Mouse (Mus musculus) brown adipose tissue, adult 24 weeks (tissue): ENCODE results near the gene Tspan4. TPM values are rescaled to one million over a fixed set of nuclear protein-coding genes. Genes with fewer than 3 reads are reported as not detected.

Source experiments
- H3K27ac ChIP-seq: fragments of 200-500 bp; replicated peaks from 2 replicates; pipeline ENCODE4 v1.5.1; 2012; ENCODE audit warnings: low read depth, mild to moderate bottlenecking, low read length
- H3K4me1 ChIP-seq: fragments of 200-500 bp; 2 replicates; pipeline ENCODE4 v1.6.1; 2012; ENCODE audit warnings: low read length, mixed read lengths; ENCODE audit not compliant: control insufficient read depth, insufficient read depth, insufficient read length
- H3K4me3 ChIP-seq: fragments of 200-500 bp; 2 replicates; pipeline ENCODE4 v1.5.1; 2012; ENCODE audit warnings: low read depth, mild to moderate bottlenecking, low read length, moderate library complexity; ENCODE audit not compliant: insufficient read depth
- polyA plus RNA-seq: library from polyadenylated mRNA; stranded (reverse); fragments of >200 nt; gene quantifications from 2 replicates; pipeline ENCODE4 v1.2.4, GENCODE M21; 2012; ENCODE audit not compliant: missing spikeins, insufficient read depth, insufficient read length

The Tspan4 gene
- polyA plus RNA-seq, 1 experiment = 39.6 TPM

GRCm38 (mm10) chr7:141518296-141518695, 43.3 kb downstream of the Tspan4 start:
- peak overlapping the region; percentile 82 for H3K27ac ChIP-seq
- H3K4me1 ChIP-seq = peaks cover 17% of the 10 kb centered on the region
- H3K4me3 ChIP-seq = no peak overlapping the region

GRCm38 (mm10) chr7:141518926-141519325, 43.9 kb downstream of the Tspan4 start:
- H3K27ac ChIP-seq = peak overlapping the region; percentile 48; the same call in 1 of the 2 replicates
- no peak overlapping the region for H3K4me3 ChIP-seq
- H3K4me1 ChIP-seq = peaks cover 17% of the 10 kb centered on the region

- no peak overlapping the region for H3K27ac ChIP-seq
- peaks cover 17% of the 10 kb centered on the region for H3K4me1 ChIP-seq
- H3K4me3 ChIP-seq = no peak overlapping the region
Measured at GRCm38 (mm10) chr7:141519795-141520194, 44.8 kb downstream of the Tspan4 start.

- Histone ChIP-seq H3K4me3 (no peak overlapping the region), H3K4me1 (peaks cover 10% of the 10 kb centered on the region), H3K27ac (no peak overlapping the region)
Measured at GRCm38 (mm10) chr7:141523007-141523406, 48.0 kb downstream of the Tspan4 start.

GRCm38 (mm10) chr7:141524271-141524670, 49.2 kb downstream of the Tspan4 start:
- Histone ChIP-seq H3K27ac (no peak overlapping the region), H3K4me3 (no peak overlapping the region), H3K4me1 (no peaks in the 10 kb centered on the region)

GRCm38 (mm10) chr7:141524760-141525579, 49.9 kb downstream of the Tspan4 start:
- H3K4me1 ChIP-seq = no peaks in the 10 kb centered on the region
- no peak overlapping the region for H3K4me3 ChIP-seq
- no peak overlapping the region for H3K27ac ChIP-seq

GRCm38 (mm10) chr7:141525580-141525925, 50.5 kb downstream of the Tspan4 start:
- H3K4me1 ChIP-seq = no peaks in the 10 kb centered on the region
- no peak overlapping the region for H3K27ac ChIP-seq

GRCm38 (mm10) chr7:141535570-141535969, 60.5 kb downstream of the Tspan4 start:
- H3K4me1 ChIP-seq = peaks cover 7% of the 10 kb centered on the region; the same call in 1 of the 2 replicates
- no peak overlapping the region for H3K27ac ChIP-seq
- no peak overlapping the region for H3K4me3 ChIP-seq

More at GRCm38 (mm10) chr7:141525580-141525925, 50.5 kb downstream of the Tspan4 start:
- no peak overlapping the region for H3K4me3 ChIP-seq

GRCm38 (mm10) chr7:141538852-141539555, 64.0 kb downstream of the Tspan4 start:
- peak overlapping the region; percentile 73 for H3K4me3 ChIP-seq
- peaks cover 7% of the 10 kb centered on the region; the same call in 1 of the 2 replicates for H3K4me1 ChIP-seq
- H3K27ac ChIP-seq = peak overlapping the region; percentile 83

GRCm38 (mm10) chr7:141539556-141540311, 64.7 kb downstream of the Tspan4 start, which contains the start of gene Chid1:
Gene Chid1 (minus strand): TSS chr7:141539857.
- peak within 1 kb of the TSS; percentile 86 for H3K27ac ChIP-seq
- peaks cover 7% of the 10 kb centered on the region; the same call in 1 of the 2 replicates for H3K4me1 ChIP-seq
- peak within 1 kb of the TSS; percentile 73 for H3K4me3 ChIP-seq

- H3K27ac ChIP-seq = peak overlapping the region; percentile 86
- peak overlapping the region; percentile 60 for H3K4me3 ChIP-seq
Measured at GRCm38 (mm10) chr7:141540312-141541081, 65.5 kb downstream of the Tspan4 start.

GRCm38 (mm10) chr7:141541681-141542080, 66.6 kb downstream of the Tspan4 start:
- peaks cover 7% of the 10 kb centered on the region; the same call in 1 of the 2 replicates for H3K4me1 ChIP-seq
- H3K4me3 ChIP-seq = no peak overlapping the region
- no peak overlapping the region for H3K27ac ChIP-seq

More at GRCm38 (mm10) chr7:141540312-141541081, 65.5 kb downstream of the Tspan4 start:
- peaks cover 7% of the 10 kb centered on the region; the same call in 1 of the 2 replicates for H3K4me1 ChIP-seq

GRCm38 (mm10) chr7:141542588-141542987, 67.5 kb downstream of the Tspan4 start:
- Histone ChIP-seq H3K27ac (no peak overlapping the region), H3K4me1 (peaks cover 7% of the 10 kb centered on the region; the same call in 1 of the 2 replicates), H3K4me3 (no peak overlapping the region)
